Mouse (Mus musculus): ENCODE data around the gene Hist1h2ad. TPM values are rescaled to one million over a fixed set of nuclear protein-coding genes. Genes with fewer than 3 reads are reported as not detected.
A peak's percentile ranks its signal among the peaks of the same experiment; 100 is the strongest.
"Not testable (repeated sequence)": the region's sequence is repeated elsewhere in the genome, so short reads cannot be mapped to it uniquely, and the experiment has no call there.

Gene Hist1h2ad
- polyA plus RNA-seq, 1 experiment from 2014 or later = 3.9 TPM

- Histone ChIP-seq H3K27ac (replicated peaks) (no peak overlapping the region), H3K9me3 (replicated peaks) (no peaks in the 10 kb centered on the region), H3K27me3 (no peaks in the 10 kb centered on the region), H3K4me2 (replicated peaks) (no peak overlapping the region), H3K4me3 (replicated peaks) (no peak overlapping the region), H3K36me3 (no peaks in the 10 kb centered on the region), H3K9ac (no peak overlapping the region), H3K4me1 (no peaks in the 10 kb centered on the region)
- no peak for ATAC-seq (ENCODE audit: insufficient number of reproducible peaks, low FRiP score, low TSS enrichment, low read depth)
- 85% methylated on average over 3 of the region's 3 CpGs for WGBS
Measured at GRCm38 (mm10) chr13:23611638-23612037, 37.5 kb downstream of the Hist1h2ad start.

- peak overlapping the region; percentile 54 for H3K4me3 ChIP-seq (replicated peaks)
- no peaks in the 10 kb centered on the region for H3K9me3 ChIP-seq (replicated peaks)
- H3K27me3 ChIP-seq = no peaks in the 10 kb centered on the region
- peaks cover 10% of the 10 kb centered on the region for H3K4me1 ChIP-seq
- H3K36me3 ChIP-seq = no peaks in the 10 kb centered on the region
- peak overlapping the region; percentile 50 for H3K9ac ChIP-seq
- H3K4me2 ChIP-seq (replicated peaks) = peak overlapping the region; percentile 86
- H3K27ac ChIP-seq (replicated peaks) = peak overlapping the region; percentile 98
- ATAC-seq (ENCODE audit: insufficient number of reproducible peaks, low FRiP score, low TSS enrichment, low read depth) = no peak
- 38% methylated on average over 12 of the region's 12 CpGs for WGBS
Measured at GRCm38 (mm10) chr13:23620056-23620732, 46.0 kb downstream of the Hist1h2ad start.

- peak within 1 kb of the TSS; percentile 54 for H3K4me3 ChIP-seq (replicated peaks)
- under 1% methylated on average over 27 of the region's 27 CpGs for WGBS
- peak within 1 kb of the TSS; percentile 83 for H3K9ac ChIP-seq
- no peaks in the 10 kb centered on the region for H3K9me3 ChIP-seq (replicated peaks)
- H3K4me1 ChIP-seq = peaks cover 10% of the 10 kb centered on the region
- peak within 1 kb of the TSS; percentile 98 for H3K27ac ChIP-seq (replicated peaks)
- ATAC-seq (ENCODE audit: insufficient number of reproducible peaks, low FRiP score, low TSS enrichment, low read depth) = peak; percentile 88
- H3K4me2 ChIP-seq (replicated peaks) = peak within 1 kb of the TSS; percentile 86
- no peaks in the 10 kb centered on the region for H3K27me3 ChIP-seq
- H3K36me3 ChIP-seq = no peaks in the 10 kb centered on the region
Measured at GRCm38 (mm10) chr13:23620733-23621531, 46.8 kb downstream of the Hist1h2ad start, which contains the start of gene Hist1h2be. TSS of gene Hist1h2be (minus strand) at chr13:23621124.

GRCm38 (mm10) chr13:23621532-23622174 lies 47.5 kb downstream of the Hist1h2ad start:
- Histone ChIP-seq H3K4me2 (replicated peaks) (peak overlapping the region; percentile 86), H3K4me1 (peaks cover 10% of the 10 kb centered on the region), H3K36me3 (no peaks in the 10 kb centered on the region), H3K9me3 (replicated peaks) (no peaks in the 10 kb centered on the region), H3K4me3 (replicated peaks) (peak overlapping the region; percentile 54), H3K27me3 (no peaks in the 10 kb centered on the region), H3K9ac (peak overlapping the region; percentile 83), H3K27ac (replicated peaks) (peak overlapping the region; percentile 98)
- peak; percentile 89 for ATAC-seq (ENCODE audit: insufficient number of reproducible peaks, low FRiP score, low TSS enrichment, low read depth)
- WGBS = under 1% methylated on average over 18 of the region's 18 CpGs

- peak within 1 kb of the TSS; percentile 54 for H3K4me3 ChIP-seq (replicated peaks)
- H3K9ac ChIP-seq = peak within 1 kb of the TSS; percentile 83
- H3K27me3 ChIP-seq; H3K9me3 ChIP-seq (replicated peaks); H3K36me3 ChIP-seq; H3K4me1 ChIP-seq: not testable (repeated sequence)
- WGBS = under 1% methylated on average over 50 of the region's 53 CpGs
- peak; percentile 92 for ATAC-seq (ENCODE audit: insufficient number of reproducible peaks, low FRiP score, low TSS enrichment, low read depth)
- H3K4me2 ChIP-seq (replicated peaks) = peak within 1 kb of the TSS; percentile 86
- peak within 1 kb of the TSS; percentile 98 for H3K27ac ChIP-seq (replicated peaks)
Measured at GRCm38 (mm10) chr13:23622175-23622671, 48.0 kb downstream of the Hist1h2ad start, which contains the start of gene Hist1h1e. TSS of gene Hist1h1e (minus strand) at chr13:23622558.

GRCm38 (mm10) chr13:23622861-23623450 lies 48.8 kb downstream of the Hist1h2ad start:
- Histone ChIP-seq H3K9me3 (replicated peaks) (no peaks in the 10 kb centered on the region), H3K4me3 (replicated peaks) (peak overlapping the region; percentile 54), H3K36me3 (no peaks in the 10 kb centered on the region), H3K27me3 (no peaks in the 10 kb centered on the region), H3K27ac (replicated peaks) (peak overlapping the region; percentile 98), H3K9ac (no peak overlapping the region), H3K4me1 (peaks cover 10% of the 10 kb centered on the region), H3K4me2 (replicated peaks) (peak overlapping the region; percentile 86)
- WGBS = 26% methylated on average over 7 of the region's 7 CpGs
- ATAC-seq (ENCODE audit: insufficient number of reproducible peaks, low FRiP score, low TSS enrichment, low read depth) = no peak

Small RNAs within 50 kb of the gene (microRNA-seq; reads per million reads assigned to microRNA genes)
- gene Gm44297 (ENCODE audit: borderline number of aligned reads) (not detected), gene Gm44359 (ENCODE audit: borderline number of aligned reads) (not detected), gene Gm44394 (ENCODE audit: borderline number of aligned reads) (not detected)

Other genes with a start within 250 kb of the Hist1h2ad start
- gene Zfp322a, start 205.2 kb upstream of the Hist1h2ad start, polyA plus RNA-seq (2015; fragmentation: Nextera tagmentation; extraction: Ambion mirVana) = 38.5 and 43.1 TPM in 2 replicates
- 12.2 and 12.7 TPM in 2 replicates for gene Abt1, start 150.5 kb upstream of the Hist1h2ad start, polyA plus RNA-seq (2015; fragmentation: Nextera tagmentation; extraction: Ambion mirVana)
- 0.04 TPM in 1 of 2 replicates, not detected in the other for gene Btn1a1, start 108.5 kb upstream of the Hist1h2ad start, polyA plus RNA-seq (2015; fragmentation: Nextera tagmentation; extraction: Ambion mirVana)
- 0.55 and 0.65 TPM in 2 replicates for gene Btn2a2, start 85.5 kb upstream of the Hist1h2ad start, polyA plus RNA-seq (2015; fragmentation: Nextera tagmentation; extraction: Ambion mirVana)
- 6.1 and 7.1 TPM in 2 replicates for gene Hist1h4h, start 43.3 kb upstream of the Hist1h2ad start, polyA plus RNA-seq (2015; fragmentation: Nextera tagmentation; extraction: Ambion mirVana)
- 2.7 and 3.4 TPM in 2 replicates for gene Hist1h2af, start 40.5 kb upstream of the Hist1h2ad start, polyA plus RNA-seq (2015; fragmentation: Nextera tagmentation; extraction: Ambion mirVana)
- gene Hist1h3g, start 39.0 kb upstream of the Hist1h2ad start, polyA plus RNA-seq (2015; fragmentation: Nextera tagmentation; extraction: Ambion mirVana) = 3.2 and 5.3 TPM in 2 replicates
- 1.0 and 1.1 TPM in 2 replicates for gene Hist1h2bh, start 31.0 kb upstream of the Hist1h2ad start, polyA plus RNA-seq (2015; fragmentation: Nextera tagmentation; extraction: Ambion mirVana)
- 0.25 and 0.37 TPM in 2 replicates for gene Hist1h3f, start 30.3 kb upstream of the Hist1h2ad start, polyA plus RNA-seq (2015; fragmentation: Nextera tagmentation; extraction: Ambion mirVana)
- gene Hist1h4f, start 22.7 kb upstream of the Hist1h2ad start, polyA plus RNA-seq (2015; fragmentation: Nextera tagmentation; extraction: Ambion mirVana) = 1.1 and 1.7 TPM in 2 replicates
- gene Hist1h1d, start 21.1 kb upstream of the Hist1h2ad start, polyA plus RNA-seq (2015; fragmentation: Nextera tagmentation; extraction: Ambion mirVana) = 0.44 and 0.55 TPM in 2 replicates
- gene Hist1h3e, start 12.0 kb upstream of the Hist1h2ad start, polyA plus RNA-seq (2015; fragmentation: Nextera tagmentation; extraction: Ambion mirVana) = 3.7 and 4.4 TPM in 2 replicates
- gene Hist1h2ae, start 3.2 kb upstream of the Hist1h2ad start, polyA plus RNA-seq (2015; fragmentation: Nextera tagmentation; extraction: Ambion mirVana) = 53.3 and 77.8 TPM in 2 replicates
- 6.5 and 8.3 TPM in 2 replicates for gene Hist1h2bg, start 3.0 kb upstream of the Hist1h2ad start, polyA plus RNA-seq (2015; fragmentation: Nextera tagmentation; extraction: Ambion mirVana)
- gene Hist1h2bf, start 185 bp upstream of the Hist1h2ad start, polyA plus RNA-seq (2015; fragmentation: Nextera tagmentation; extraction: Ambion mirVana) = 2.8 and 3.7 TPM in 2 replicates
- gene Hist1h3d, start 1.4 kb downstream of the Hist1h2ad start, polyA plus RNA-seq (2015; fragmentation: Nextera tagmentation; extraction: Ambion mirVana) = 5.0 and 6.0 TPM in 2 replicates
- gene Hist1h4d, start 7.2 kb downstream of the Hist1h2ad start, polyA plus RNA-seq (2015; fragmentation: Nextera tagmentation; extraction: Ambion mirVana) = 86.2 and 107 TPM in 2 replicates
- 2.7 and 3.6 TPM in 2 replicates for gene Hist1h2be, start 46.7 kb downstream of the Hist1h2ad start, polyA plus RNA-seq (2015; fragmentation: Nextera tagmentation; extraction: Ambion mirVana)
- gene Hist1h1e, start 48.2 kb downstream of the Hist1h2ad start, polyA plus RNA-seq (2015; fragmentation: Nextera tagmentation; extraction: Ambion mirVana) = 14.7 and 20.7 TPM in 2 replicates
- 1.1 and 1.3 TPM in 2 replicates for gene Hist1h2ac, start 109.6 kb downstream of the Hist1h2ad start, polyA plus RNA-seq (2015; fragmentation: Nextera tagmentation; extraction: Ambion mirVana)
- 63.3 and 66.8 TPM in 2 replicates for gene Hist1h2bc, start 109.8 kb downstream of the Hist1h2ad start, polyA plus RNA-seq (2015; fragmentation: Nextera tagmentation; extraction: Ambion mirVana)
- not detected in 2 replicates for gene Hist1h1t, start 121.4 kb downstream of the Hist1h2ad start, polyA plus RNA-seq (2015; fragmentation: Nextera tagmentation; extraction: Ambion mirVana)
- 4.2 and 5.3 TPM in 2 replicates for gene Hist1h4c, start 124.1 kb downstream of the Hist1h2ad start, polyA plus RNA-seq (2015; fragmentation: Nextera tagmentation; extraction: Ambion mirVana)
- 8.7 and 13.0 TPM in 2 replicates for gene Hfe, start 136.5 kb downstream of the Hist1h2ad start, polyA plus RNA-seq (2015; fragmentation: Nextera tagmentation; extraction: Ambion mirVana)
- 36.4 TPM in 2 replicates for gene Hist1h1c, start 164.4 kb downstream of the Hist1h2ad start, polyA plus RNA-seq (2015; fragmentation: Nextera tagmentation; extraction: Ambion mirVana)
- 3.5 and 4.8 TPM in 2 replicates for gene Hist1h3c, start 171.2 kb downstream of the Hist1h2ad start, polyA plus RNA-seq (2015; fragmentation: Nextera tagmentation; extraction: Ambion mirVana)
- gene Hist1h2bb, start 172.4 kb downstream of the Hist1h2ad start, polyA plus RNA-seq (2015; fragmentation: Nextera tagmentation; extraction: Ambion mirVana) = 2.0 and 2.1 TPM in 2 replicates
- gene Hist1h2ab, start 176.7 kb downstream of the Hist1h2ad start, polyA plus RNA-seq (2015; fragmentation: Nextera tagmentation; extraction: Ambion mirVana) = 23.1 and 38.3 TPM in 2 replicates
- gene Hist1h3b, start 177.9 kb downstream of the Hist1h2ad start, polyA plus RNA-seq (2015; fragmentation: Nextera tagmentation; extraction: Ambion mirVana) = 8.4 and 9.7 TPM in 2 replicates
- gene Hist1h4b, start 182.6 kb downstream of the Hist1h2ad start, polyA plus RNA-seq (2015; fragmentation: Nextera tagmentation; extraction: Ambion mirVana) = 2.6 and 3.0 TPM in 2 replicates
- 0.39 and 0.42 TPM in 2 replicates for gene Hist1h4a, start 186.8 kb downstream of the Hist1h2ad start, polyA plus RNA-seq (2015; fragmentation: Nextera tagmentation; extraction: Ambion mirVana)
- gene Hist1h3a, start 188.0 kb downstream of the Hist1h2ad start, polyA plus RNA-seq (2015; fragmentation: Nextera tagmentation; extraction: Ambion mirVana) = 2.3 and 3.5 TPM in 2 replicates
- 1.8 and 1.9 TPM in 2 replicates for gene Hist1h1a, start 189.3 kb downstream of the Hist1h2ad start, polyA plus RNA-seq (2015; fragmentation: Nextera tagmentation; extraction: Ambion mirVana)
- not detected in 2 replicates for gene Trim38, start 195.5 kb downstream of the Hist1h2ad start, polyA plus RNA-seq (2015; fragmentation: Nextera tagmentation; extraction: Ambion mirVana)
- not detected in 2 replicates for gene Slc17a2, start 232.6 kb downstream of the Hist1h2ad start, polyA plus RNA-seq (2015; fragmentation: Nextera tagmentation; extraction: Ambion mirVana)

All from embryonic facial prominence, embryonic 15.5 days (tissue).